Comparison of ENCODE assay signal across 8 mouse cellular contexts in genomic region chr9:118488138-118488895, GRCm38 (mm10). TPM values are rescaled to one million over a fixed set of nuclear protein-coding genes. Genes with fewer than 3 reads are reported as not detected.
DNase-seq lines count a peak whose midpoint lies in the region; ATAC-seq and TF ChIP-seq lines count a peak whose summit lies in the region.

No protein-coding gene starts in this region.

- H3K9me3 ChIP-seq in forebrain, embryonic 13.5 days (replicated peaks): no peaks in the 10 kb centered on the region
- no peaks in the 10 kb centered on the region for H3K9me3 ChIP-seq in liver, embryonic 14.5 days (ENCODE audit: control insufficient read depth, low read length)

- under 1% methylated on average over 28 of the region's 28 CpGs for WGBS in forebrain, embryonic 13.5 days
- 1% methylated on average over 28 of the region's 28 CpGs for WGBS in liver, embryonic 14.5 days (ENCODE audit: insufficient replicate concordance)

- no peak for TF ChIP-seq POLR2A in brain, embryonic 14.5 days (IDR thresholded peaks at IDR 0.05; ENCODE audit: borderline replicate concordance, extremely low read depth, insufficient read depth, insufficient read length, poor library complexity, severe bottlenecking)

- H3K27me3 ChIP-seq in forebrain, embryonic 13.5 days: peaks cover 73% of the 10 kb centered on the region
- H3K27me3 ChIP-seq in liver, embryonic 14.5 days (ENCODE audit: control insufficient read depth, insufficient read depth, low read length): peaks cover 59% of the 10 kb centered on the region

- intact Hi-C loops in left cerebral cortex, adult 2 months (cut with DNase I): no loop called here

- peak overlapping the region; percentile 30; the same call in 1 of the 2 replicates for H3K9ac ChIP-seq in forebrain, embryonic 13.5 days
- H3K9ac ChIP-seq in liver, embryonic 14.5 days (replicated peaks): no peak overlapping the region

- H3K4me1 ChIP-seq in forebrain, embryonic 13.5 days: peaks cover 39% of the 10 kb centered on the region
- no peaks in the 10 kb centered on the region for H3K4me1 ChIP-seq in liver, embryonic 14.5 days (replicated peaks; ENCODE audit: control insufficient read depth in 2 of 2, insufficient read depth in 2 of 2, low read length in 1 of 2)

- H3K4me2 ChIP-seq in forebrain, embryonic 13.5 days: peak overlapping the region; percentile 64
- peak overlapping the region; percentile 56 for H3K4me2 ChIP-seq in liver, embryonic 14.5 days (ENCODE audit: low read depth)

- TF ChIP-seq CTCF in left cerebral cortex, adult 2 months (IDR thresholded peaks at IDR 0.05): peak; percentile 45
- peak; percentile 56; the same call in 1 of the 2 replicates for TF ChIP-seq CTCF in brain, embryonic 14.5 days (IDR thresholded peaks at IDR 0.05; ENCODE audit: borderline replicate concordance, extremely low read depth, insufficient read depth, insufficient read length)
- peak; percentile 45 for TF ChIP-seq CTCF in liver, embryonic 14.5 days (IDR thresholded peaks at IDR 0.05; ENCODE audit: low read depth)

- H3K27ac ChIP-seq in left cerebral cortex, adult 2 months: no peak overlapping the region
- H3K27ac ChIP-seq in forebrain, embryonic 13.5 days: no peak overlapping the region
- H3K27ac ChIP-seq in liver, embryonic 14.5 days: no peak overlapping the region

- ATAC-seq in forebrain, embryonic 13.5 days: peak; percentile 29; the same call in 1 of the 2 replicates
- peak; percentile 44 for ATAC-seq in inflammation-experienced regulatory T-cells, adult 6 months
- ATAC-seq in liver, embryonic 14.5 days (ENCODE audit: insufficient read depth): no peak

- no peak for DNase-seq in left cerebral cortex, adult 2 months (ENCODE audit: extremely low spot score in 1 of 2, low spot score in 2 of 2)
- no peak for DNase-seq in left cerebral cortex, adult 8-10 months (ENCODE audit: low spot score in 2 of 2)
- DNase-seq in brain, embryonic 14.5 days (ENCODE audit: low read depth): peak; percentile 71
- DNase-seq in liver, embryonic 14.5 days (ENCODE audit: low read depth in 3 of 3, low spot score in 3 of 3): no peak
- DNase-seq in naive thymus-derived CD4-positive, alpha-beta T cell, adult 2 months (ENCODE audit: low read depth): peak; percentile 64
- DNase-seq in layer of hippocampus, adult 9-10 months (ENCODE audit: low spot score): no peak

- no peak for TF ChIP-seq EP300 in liver, embryonic 14.5 days (IDR thresholded peaks at IDR 0.05; ENCODE audit: low read depth)

- peak overlapping the region; percentile 24 for H3K4me3 ChIP-seq in left cerebral cortex, adult 2 months
- peak overlapping the region; percentile 33 for H3K4me3 ChIP-seq in forebrain, embryonic 13.5 days
- H3K4me3 ChIP-seq in liver, embryonic 14.5 days (ENCODE audit: insufficient read depth in 1 of 2, low read depth in 2 of 2, low read length in 2 of 2): peak overlapping the region; percentile 25 to 38

- no peaks in the 10 kb centered on the region for H3K36me3 ChIP-seq in forebrain, embryonic 13.5 days (ENCODE audit: poor library complexity, severe bottlenecking)
- H3K36me3 ChIP-seq in liver, embryonic 14.5 days (replicated peaks; ENCODE audit: control insufficient read depth, insufficient read depth, low read depth): no peaks in the 10 kb centered on the region

RNA-seq across cellular contexts. Expression of gene Eomes, which starts 10.3 kb away (rescaled TPM):
- under 1 TPM in 1 of 2 experiments, not detected in 1; 0.16 TPM for total RNA-seq in left cerebral cortex, adult 2 months (2021)
- 1 to 10 TPM in 1 of 4 experiments, under 1 TPM in 3; 0.18 to 1.0 (median 0.32) TPM for total RNA-seq in left cerebral cortex, adult 8-10 months (2022)
- 12.6 and 33.7 TPM in 2 replicates for polyA plus RNA-seq in brain, embryonic 14.5 days (2012; rRNA removed)
- 24.4 and 30.7 TPM in 2 replicates for polyA plus RNA-seq in forebrain, embryonic 13.5 days (2015; fragmentation: Nextera tagmentation; extraction: Ambion mirVana)
- 10 to 100 TPM in 1 of 3 experiments, under 1 TPM in 2; 0.16 to 10.9 (median 0.62) TPM for polyA plus RNA-seq in inflammation-experienced regulatory T-cells, adult 6 months (2017; shearing (Covaris generic))
- 0.05 TPM in 1 of 2 replicates, not detected in the other for polyA plus RNA-seq in liver, embryonic 14.5 days (2012; rRNA removed)
- polyA plus RNA-seq in liver, embryonic 14.5 days (2014; fragmentation: Nextera tagmentation; extraction: Ambion mirVana): 0.04 and 0.09 TPM in 2 replicates

RNA-seq across cellular contexts. Expression of gene Golga4, which starts 17.8 kb away (rescaled TPM):
- 100 to 1,000 TPM; 108 to 110 TPM for total RNA-seq in left cerebral cortex, adult 2 months (2021)
- total RNA-seq in left cerebral cortex, adult 8-10 months (2022): 100 to 1,000 TPM in 2 of 4 experiments, 10 to 100 TPM in 2; 97.1 to 109 (median 99.4) TPM
- polyA plus RNA-seq in brain, embryonic 14.5 days (2012; rRNA removed): 44.5 and 60.5 TPM in 2 replicates
- polyA plus RNA-seq in forebrain, embryonic 13.5 days (2015; fragmentation: Nextera tagmentation; extraction: Ambion mirVana): 54.3 and 56.1 TPM in 2 replicates
- polyA plus RNA-seq in inflammation-experienced regulatory T-cells, adult 6 months (2017; shearing (Covaris generic)): 10 to 100 TPM; 19.4 to 33.8 (median 29.9) TPM
- polyA plus RNA-seq in liver, embryonic 14.5 days (2012; rRNA removed): 6.9 and 13.2 TPM in 2 replicates
- polyA plus RNA-seq in liver, embryonic 14.5 days (2014; fragmentation: Nextera tagmentation; extraction: Ambion mirVana): 10.6 and 11.6 TPM in 2 replicates

Comparison
In these comparisons a context has a peak if more than half of its experiments do, and no peak if none do; other contexts are left out.
1. DNase-seq: peak in brain, embryonic 14.5 days (single experiment) and naive thymus-derived CD4-positive, alpha-beta T cell, adult 2 months (single experiment); none in left cerebral cortex, adult 2 months (0 of 2), left cerebral cortex, adult 8-10 months (0 of 2), liver, embryonic 14.5 days (0 of 3) and layer of hippocampus, adult 9-10 months (single experiment).
2. Peak in every context shown above with its lines, with median percentiles within 50 percentile points of each other: H3K4me3 ChIP-seq and CTCF ChIP-seq.